Mouse (Mus musculus): Measurements from ENCODE around the gene Catsper1. TPM values are rescaled to one million over a fixed set of nuclear protein-coding genes. Genes with fewer than 3 reads are reported as not detected.

Gene Catsper1
- total and polyA plus RNA-seq, 2 experiments from 2014 or later, result not detected

- Histone ChIP-seq H3K27me3 (ENCODE audit: insufficient read depth, low read length) (no peaks in the 10 kb centered on the region), H3K9me3 (ENCODE audit: low read length) (no peaks in the 10 kb centered on the region), H3K4me1 (ENCODE audit: insufficient read depth) (peaks cover 19% of the 10 kb centered on the region), H3K36me3 (ENCODE audit: insufficient read depth) (peaks cover 23% of the 10 kb centered on the region), H3K9ac (peak overlapping the region; percentile 94), H3K4me3 (ENCODE audit: low read depth, low read length) (peak overlapping the region; percentile 99), H3K27ac (ENCODE audit: low read depth, low read length) (peak overlapping the region; percentile 91), H3K4me2 (ENCODE audit: low read depth) (peak overlapping the region; percentile 81)
- WGBS, result under 1% methylated on average over 43 of the region's 43 CpGs
- DNase-seq, result peak; percentile 45
- ATAC-seq, result peak; percentile 38
- no peak for TF ChIP-seq CTCF (IDR thresholded peaks at IDR 0.05; ENCODE audit: low read depth)
These were observed 52.5 kb downstream of the Catsper1 start for GRCm38 (mm10) chr19:5388011-5388441.

- TF ChIP-seq CTCF (IDR thresholded peaks at IDR 0.05; ENCODE audit: low read depth), result no peak
- Histone ChIP-seq H3K36me3 (ENCODE audit: insufficient read depth) (peaks cover 16% of the 10 kb centered on the region), H3K9ac (peak within 1 kb of the TSS; percentile 94), H3K4me1 (ENCODE audit: insufficient read depth) (peaks cover 19% of the 10 kb centered on the region), H3K27ac (ENCODE audit: low read depth, low read length) (peak within 1 kb of the TSS; percentile 91), H3K9me3 (ENCODE audit: low read length) (no peaks in the 10 kb centered on the region), H3K4me3 (ENCODE audit: low read depth, low read length) (peak within 1 kb of the TSS; percentile 99), H3K27me3 (ENCODE audit: insufficient read depth, low read length) (no peaks in the 10 kb centered on the region), H3K4me2 (ENCODE audit: low read depth) (peak within 1 kb of the TSS; percentile 81)
- DNase-seq (peak; percentile 97), ATAC-seq (peak; percentile 98)
- 3% methylated on average over 43 of the region's 43 CpGs for WGBS
These were observed 53.2 kb downstream of the Catsper1 start, which contains the start of gene Sart1 for GRCm38 (mm10) chr19:5388588-5389242. TSS of gene Sart1 (minus strand) at chr19:5388703.

GRCm38 (mm10) chr19:5389647-5390046 is 54.1 kb downstream of the Catsper1 start:
- H3K4me1 ChIP-seq (ENCODE audit: insufficient read depth), result peaks cover 19% of the 10 kb centered on the region
- WGBS, result 63% methylated on average over 12 of the region's 12 CpGs
- H3K27ac ChIP-seq (ENCODE audit: low read depth, low read length), result no peak overlapping the region
- H3K9ac ChIP-seq, result no peak overlapping the region
- H3K9me3 ChIP-seq (ENCODE audit: low read length), result no peaks in the 10 kb centered on the region
- H3K4me2 ChIP-seq (ENCODE audit: low read depth), result peak overlapping the region; percentile 81
- ATAC-seq, result no peak
- no peaks in the 10 kb centered on the region for H3K27me3 ChIP-seq (ENCODE audit: insufficient read depth, low read length)
- 0 out of 2 replicates have a peak, but pooled peaks cover 7% of the 10 kb centered on the region for H3K36me3 ChIP-seq (ENCODE audit: insufficient read depth)
- DNase-seq, result no peak
- peak overlapping the region; percentile 99; the same call in 1 of the 2 replicates for H3K4me3 ChIP-seq (ENCODE audit: low read depth, low read length)
- no peak for TF ChIP-seq CTCF (IDR thresholded peaks at IDR 0.05; ENCODE audit: low read depth)

GRCm38 (mm10) chr19:5390416-5390815 is 54.9 kb downstream of the Catsper1 start:
- 88% methylated on average over 8 of the region's 8 CpGs for WGBS
- H3K27ac ChIP-seq (ENCODE audit: low read depth, low read length), result no peak overlapping the region
- H3K36me3 ChIP-seq (ENCODE audit: insufficient read depth), result 0 out of 2 replicates have a peak, but pooled peaks cover 4% of the 10 kb centered on the region
- H3K4me3 ChIP-seq (ENCODE audit: low read depth, low read length), result no peak overlapping the region
- H3K4me1 ChIP-seq (ENCODE audit: insufficient read depth), result peaks cover 19% of the 10 kb centered on the region
- TF ChIP-seq CTCF (IDR thresholded peaks at IDR 0.05; ENCODE audit: low read depth), result no peak
- DNase-seq, result no peak
- no peaks in the 10 kb centered on the region for H3K27me3 ChIP-seq (ENCODE audit: insufficient read depth, low read length)
- no peak for ATAC-seq
- no peak overlapping the region for H3K9ac ChIP-seq
- H3K9me3 ChIP-seq (ENCODE audit: low read length), result no peaks in the 10 kb centered on the region
- no peak overlapping the region for H3K4me2 ChIP-seq (ENCODE audit: low read depth)

GRCm38 (mm10) chr19:5392892-5393291 is 57.4 kb downstream of the Catsper1 start:
- DNase-seq (no peak), ATAC-seq (no peak)
- no peak for TF ChIP-seq CTCF (IDR thresholded peaks at IDR 0.05; ENCODE audit: low read depth)
- H3K9me3 ChIP-seq (ENCODE audit: low read length), result no peaks in the 10 kb centered on the region
- no peak overlapping the region for H3K4me3 ChIP-seq (ENCODE audit: low read depth, low read length)
- no peak overlapping the region for H3K27ac ChIP-seq (ENCODE audit: low read depth, low read length)
- no peaks in the 10 kb centered on the region for H3K27me3 ChIP-seq (ENCODE audit: insufficient read depth, low read length)
- H3K9ac ChIP-seq, result no peak overlapping the region
- no peak overlapping the region for H3K4me2 ChIP-seq (ENCODE audit: low read depth)
- 24% methylated on average over 4 of the region's 4 CpGs for WGBS
- H3K36me3 ChIP-seq (ENCODE audit: insufficient read depth), result no peaks in the 10 kb centered on the region
- H3K4me1 ChIP-seq (ENCODE audit: insufficient read depth), result peaks cover 10% of the 10 kb centered on the region

Other genes starting within 250 kb of the Catsper1 start
- 44.6 and 54.9 TPM in 2 replicates for gene Yif1a, start 247.2 kb upstream of the Catsper1 start, total RNA-seq (2014; rRNA removed)
- gene Yif1a, start 247.2 kb upstream of the Catsper1 start, polyA plus RNA-seq (2015; fragmentation: Nextera tagmentation; extraction: Ambion mirVana), result 50.5 and 59.9 TPM in 2 replicates
- 567 and 663 TPM in 2 replicates for gene Cnih2, start 237.2 kb upstream of the Catsper1 start, total RNA-seq (2014; rRNA removed)
- 563 and 604 TPM in 2 replicates for gene Cnih2, start 237.2 kb upstream of the Catsper1 start, polyA plus RNA-seq (2015; fragmentation: Nextera tagmentation; extraction: Ambion mirVana)
- 219 and 231 TPM in 2 replicates for gene Rab1b, start 228.7 kb upstream of the Catsper1 start, total RNA-seq (2014; rRNA removed)
- 249 and 288 TPM in 2 replicates for gene Rab1b, start 228.7 kb upstream of the Catsper1 start, polyA plus RNA-seq (2015; fragmentation: Nextera tagmentation; extraction: Ambion mirVana)
- 138 and 146 TPM in 2 replicates for gene Klc2, start 217.2 kb upstream of the Catsper1 start, total RNA-seq (2014; rRNA removed)
- 54.5 and 58.6 TPM in 2 replicates for gene Klc2, start 217.2 kb upstream of the Catsper1 start, polyA plus RNA-seq (2015; fragmentation: Nextera tagmentation; extraction: Ambion mirVana)
- gene Pacs1, start 62.6 kb upstream of the Catsper1 start, total RNA-seq (2014; rRNA removed), result 54.5 and 84.6 TPM in 2 replicates
- 35.3 and 44.7 TPM in 2 replicates for gene Pacs1, start 62.6 kb upstream of the Catsper1 start, polyA plus RNA-seq (2015; fragmentation: Nextera tagmentation; extraction: Ambion mirVana)
- 226 and 261 TPM in 2 replicates for gene Sf3b2, start 40.3 kb upstream of the Catsper1 start, total RNA-seq (2014; rRNA removed)
- gene Sf3b2, start 40.3 kb upstream of the Catsper1 start, polyA plus RNA-seq (2015; fragmentation: Nextera tagmentation; extraction: Ambion mirVana), result 310 and 345 TPM in 2 replicates
- 14.8 and 19.4 TPM in 2 replicates for gene Gal3st3, start 37.4 kb upstream of the Catsper1 start, total RNA-seq (2014; rRNA removed)
- gene Gal3st3, start 37.4 kb upstream of the Catsper1 start, polyA plus RNA-seq (2015; fragmentation: Nextera tagmentation; extraction: Ambion mirVana), result 46.9 and 50.4 TPM in 2 replicates
- gene Cst6, start 13.8 kb downstream of the Catsper1 start, total RNA-seq (2014; rRNA removed), result 0.76 and 2.4 TPM in 2 replicates
- gene Cst6, start 13.8 kb downstream of the Catsper1 start, polyA plus RNA-seq (2015; fragmentation: Nextera tagmentation; extraction: Ambion mirVana), result 9.6 and 15.8 TPM in 2 replicates
- 31.4 and 34.7 TPM in 2 replicates for gene Eif1ad, start 31.0 kb downstream of the Catsper1 start, total RNA-seq (2014; rRNA removed)
- 38.4 and 45.3 TPM in 2 replicates for gene Eif1ad, start 31.0 kb downstream of the Catsper1 start, polyA plus RNA-seq (2015; fragmentation: Nextera tagmentation; extraction: Ambion mirVana)
- gene Banf1, start 31.4 kb downstream of the Catsper1 start, total RNA-seq (2014; rRNA removed), result 72.5 and 93.5 TPM in 2 replicates
- gene Banf1, start 31.4 kb downstream of the Catsper1 start, polyA plus RNA-seq (2015; fragmentation: Nextera tagmentation; extraction: Ambion mirVana), result 379 and 481 TPM in 2 replicates
- gene Sart1, start 53.0 kb downstream of the Catsper1 start, total RNA-seq (2014; rRNA removed), result 49.2 and 55.1 TPM in 2 replicates
- 38.8 and 53.5 TPM in 2 replicates for gene Sart1, start 53.0 kb downstream of the Catsper1 start, polyA plus RNA-seq (2015; fragmentation: Nextera tagmentation; extraction: Ambion mirVana)
- 0.43 TPM in 1 of 2 replicates, not detected in the other for gene Tsga10ip, start 66.8 kb downstream of the Catsper1 start, total RNA-seq (2014; rRNA removed)
- gene Tsga10ip, start 66.8 kb downstream of the Catsper1 start, polyA plus RNA-seq (2015; fragmentation: Nextera tagmentation; extraction: Ambion mirVana), result 0.08 and 0.13 TPM in 2 replicates
- 171 and 202 TPM in 2 replicates for gene Drap1, start 89.2 kb downstream of the Catsper1 start, total RNA-seq (2014; rRNA removed)
- 353 and 391 TPM in 2 replicates for gene Drap1, start 89.2 kb downstream of the Catsper1 start, polyA plus RNA-seq (2015; fragmentation: Nextera tagmentation; extraction: Ambion mirVana)
- 56.6 and 59.5 TPM in 2 replicates for gene AI837181, start 89.4 kb downstream of the Catsper1 start, total RNA-seq (2014; rRNA removed)
- gene AI837181, start 89.4 kb downstream of the Catsper1 start, polyA plus RNA-seq (2015; fragmentation: Nextera tagmentation; extraction: Ambion mirVana), result 72.5 and 72.7 TPM in 2 replicates
- 0.19 TPM in 1 of 2 replicates, not detected in the other for gene Fosl1, start 111.8 kb downstream of the Catsper1 start, total RNA-seq (2014; rRNA removed)
- gene Fosl1, start 111.8 kb downstream of the Catsper1 start, polyA plus RNA-seq (2015; fragmentation: Nextera tagmentation; extraction: Ambion mirVana), result not detected in 2 replicates
- 19.3 and 21.2 TPM in 2 replicates for gene Ccdc85b, start 122.2 kb downstream of the Catsper1 start, total RNA-seq (2014; rRNA removed)
- gene Ccdc85b, start 122.2 kb downstream of the Catsper1 start, polyA plus RNA-seq (2015; fragmentation: Nextera tagmentation; extraction: Ambion mirVana), result 15.3 and 16.2 TPM in 2 replicates
- 116 and 125 TPM in 2 replicates for gene Fibp, start 124.9 kb downstream of the Catsper1 start, total RNA-seq (2014; rRNA removed)
- 175 and 180 TPM in 2 replicates for gene Fibp, start 124.9 kb downstream of the Catsper1 start, polyA plus RNA-seq (2015; fragmentation: Nextera tagmentation; extraction: Ambion mirVana)
- 1.0 and 1.7 TPM in 2 replicates for gene Ctsw, start 132.8 kb downstream of the Catsper1 start, total RNA-seq (2014; rRNA removed)
- gene Ctsw, start 132.8 kb downstream of the Catsper1 start, polyA plus RNA-seq (2015; fragmentation: Nextera tagmentation; extraction: Ambion mirVana), result 2.3 and 2.5 TPM in 2 replicates
- 25.9 and 26.4 TPM in 2 replicates for gene Efemp2, start 138.2 kb downstream of the Catsper1 start, total RNA-seq (2014; rRNA removed)
- gene Efemp2, start 138.2 kb downstream of the Catsper1 start, polyA plus RNA-seq (2015; fragmentation: Nextera tagmentation; extraction: Ambion mirVana), result 27.2 and 35.0 TPM in 2 replicates
- 51.5 and 54.8 TPM in 2 replicates for gene Mus81, start 152.7 kb downstream of the Catsper1 start, total RNA-seq (2014; rRNA removed)
- gene Mus81, start 152.7 kb downstream of the Catsper1 start, polyA plus RNA-seq (2015; fragmentation: Nextera tagmentation; extraction: Ambion mirVana), result 29.4 and 32.6 TPM in 2 replicates
- 1,402 and 1,611 TPM in 2 replicates for gene Cfl1, start 154.7 kb downstream of the Catsper1 start, total RNA-seq (2014; rRNA removed)
- 4,218 and 4,770 TPM in 2 replicates for gene Cfl1, start 154.7 kb downstream of the Catsper1 start, polyA plus RNA-seq (2015; fragmentation: Nextera tagmentation; extraction: Ambion mirVana)
- gene 1700020D05Rik, start 168.0 kb downstream of the Catsper1 start, total RNA-seq (2014; rRNA removed), result 5.0 and 5.2 TPM in 2 replicates
- not detected in 2 replicates for gene 1700020D05Rik, start 168.0 kb downstream of the Catsper1 start, polyA plus RNA-seq (2015; fragmentation: Nextera tagmentation; extraction: Ambion mirVana)
- 77.7 and 85.6 TPM in 2 replicates for gene Snx32, start 174.8 kb downstream of the Catsper1 start, total RNA-seq (2014; rRNA removed)
- 64.1 and 68.1 TPM in 2 replicates for gene Snx32, start 174.8 kb downstream of the Catsper1 start, polyA plus RNA-seq (2015; fragmentation: Nextera tagmentation; extraction: Ambion mirVana)
- not detected in 2 replicates for gene Ovol1, start 224.9 kb downstream of the Catsper1 start, total RNA-seq (2014; rRNA removed)
- gene Ovol1, start 224.9 kb downstream of the Catsper1 start, polyA plus RNA-seq (2015; fragmentation: Nextera tagmentation; extraction: Ambion mirVana), result 0.11 and 0.21 TPM in 2 replicates
- 9.0 and 9.5 TPM in 2 replicates for gene Ap5b1, start 232.3 kb downstream of the Catsper1 start, total RNA-seq (2014; rRNA removed)
- 1.2 and 1.6 TPM in 2 replicates for gene Ap5b1, start 232.3 kb downstream of the Catsper1 start, polyA plus RNA-seq (2015; fragmentation: Nextera tagmentation; extraction: Ambion mirVana)